Mouse (Mus musculus) kidney, postnatal 36 days (tissue): Measurements from ENCODE around the gene Carm1.
A peak's percentile ranks its signal among the peaks of the same experiment; 100 is the strongest.
"Not testable (repeated sequence)": the region's sequence is repeated elsewhere in the genome, so short reads cannot be mapped to it uniquely, and the experiment has no call there.

Experiments used
- DNase-seq, 2 experiments: peaks; one replicate each; pipeline ENCODE4 v3.0.0; 2021 to 2022; ENCODE audit warnings: mixed read lengths in 2 of 2

Carm1 gene

GRCm38 (mm10) chr9:21546789-21547074 is at the start of gene Carm1:
TSS of gene Carm1 (plus strand) at chr9:21546894.
- no peak for DNase-seq

- DNase-seq = no peak
These were observed 49.6 kb upstream of the Carm1 start for GRCm38 (mm10) chr9:21497050-21497542.

- DNase-seq = no peak
These were observed 49.0 kb upstream of the Carm1 start for GRCm38 (mm10) chr9:21497664-21498063.

GRCm38 (mm10) chr9:21498284-21498902 is 48.3 kb upstream of the Carm1 start:
- DNase-seq = no peak

- DNase-seq = no peak
These were observed 43.3 kb upstream of the Carm1 start for GRCm38 (mm10) chr9:21503352-21503751.

- no peak for DNase-seq
These were observed 40.9 kb upstream of the Carm1 start for GRCm38 (mm10) chr9:21505767-21506166.

GRCm38 (mm10) chr9:21507753-21508430 is 38.8 kb upstream of the Carm1 start:
- peak in 1 of 2 experiments; percentile 25 for DNase-seq

GRCm38 (mm10) chr9:21508871-21509404 is 37.8 kb upstream of the Carm1 start:
- no peak for DNase-seq

- DNase-seq = peak; percentile 97
These were observed 36.7 kb upstream of the Carm1 start, which contains the start of gene Tmed1 for GRCm38 (mm10) chr9:21509772-21510688. TSS of gene Tmed1 (minus strand) at chr9:21510252.

GRCm38 (mm10) chr9:21510689-21511015 is 36.0 kb upstream of the Carm1 start:
- DNase-seq = no peak

GRCm38 (mm10) chr9:21511052-21511451 is 35.6 kb upstream of the Carm1 start:
- no peak for DNase-seq

- no peak for DNase-seq
These were observed 33.2 kb upstream of the Carm1 start for GRCm38 (mm10) chr9:21513466-21513865.

- no peak for DNase-seq
These were observed 28.7 kb upstream of the Carm1 start for GRCm38 (mm10) chr9:21517947-21518495.

GRCm38 (mm10) chr9:21518690-21519089 is 28.0 kb upstream of the Carm1 start:
- not testable (repeated sequence) for DNase-seq

GRCm38 (mm10) chr9:21525142-21525936 is 21.4 kb upstream of the Carm1 start:
- DNase-seq = no peak

GRCm38 (mm10) chr9:21525937-21526633 is 20.6 kb upstream of the Carm1 start, which contains the start of gene AB124611:
TSS of gene AB124611 (plus strand) at chr9:21526176.
- peak; percentile 16 to 23 for DNase-seq

GRCm38 (mm10) chr9:21526634-21526944 is 20.1 kb upstream of the Carm1 start:
- DNase-seq = no peak

GRCm38 (mm10) chr9:21527100-21527801 is 19.4 kb upstream of the Carm1 start:
- no peak for DNase-seq

GRCm38 (mm10) chr9:21527917-21528324 is 18.8 kb upstream of the Carm1 start:
- DNase-seq = no peak

GRCm38 (mm10) chr9:21536501-21536900 is 10.2 kb upstream of the Carm1 start:
- no peak for DNase-seq

- DNase-seq = no peak
These were observed 9.7 kb upstream of the Carm1 start for GRCm38 (mm10) chr9:21537009-21537408.
